Mouse (Mus musculus) heart, postnatal 0 days (tissue): ENCODE data around the gene Crnkl1. TPM values are rescaled to one million over a fixed set of nuclear protein-coding genes. Genes with fewer than 3 reads are reported as not detected.

Source experiments
- ATAC-seq: fragments of 200-750 bp; cut with Nextera tagmentation; 2 replicates; pipeline ENCODE4 v1.8.0; 2017; ENCODE audit warnings: low read depth, moderate number of reproducible peaks, moderate library complexity; ENCODE audit not compliant: insufficient read depth
- DNase-seq: peaks from one replicate; pipeline ENCODE4 v3.0.0-alpha.2; 2016; ENCODE audit warnings: low spot score
- H3K27ac ChIP-seq: fragments of 300-500 bp; sonication (generic); 2 replicates; pipeline ENCODE4 v1.5.1; 2014; ENCODE audit warnings: low read depth, mild to moderate bottlenecking
- H3K27me3 ChIP-seq: fragments of 300-500 bp; sonication (generic); 2 replicates; pipeline ENCODE4 v1.6.1; 2014; ENCODE audit warnings: low read length, mixed read lengths; ENCODE audit not compliant: control insufficient read depth, insufficient read depth
- H3K36me3 ChIP-seq: fragments of 300-500 bp; sonication (generic); replicated peaks from 2 replicates; pipeline ENCODE4 v1.6.1; 2014; ENCODE audit warnings: low read length, mixed read lengths; ENCODE audit not compliant: control insufficient read depth, insufficient read depth
- H3K4me1 ChIP-seq: fragments of 300-500 bp; sonication (generic); 2 replicates; pipeline ENCODE4 v1.6.1; 2014; ENCODE audit warnings: antibody characterized with exemption; ENCODE audit not compliant: control insufficient read depth, insufficient read depth
- H3K4me2 ChIP-seq: fragments of 300-500 bp; sonication (generic); 2 replicates; pipeline ENCODE4 v1.6.1; 2014; ENCODE audit warnings: low read depth, mild to moderate bottlenecking, low read length, moderate library complexity
- H3K4me3 ChIP-seq: fragments of 300-500 bp; sonication (generic); 2 replicates; pipeline ENCODE4 v1.5.1; 2014; ENCODE audit warnings: low read depth, low read length
- H3K9ac ChIP-seq: fragments of 300-500 bp; sonication (generic); replicated peaks from 2 replicates; pipeline ENCODE4 v1.6.1; 2014; ENCODE audit warnings: low read depth, low read length, mixed read lengths
- H3K9me3 ChIP-seq: fragments of 300-500 bp; sonication (generic); replicated peaks from 2 replicates; pipeline ENCODE4 v1.6.1; 2016; ENCODE audit warnings: low read length; ENCODE audit not compliant: control insufficient read depth
- CTCF ChIP-seq: IDR thresholded peaks from 2 replicates; pipeline ENCODE4 v1.5.1; 2016; ENCODE audit warnings: antibody characterized with exemption, control low read depth, low read depth
- EP300 ChIP-seq: IDR thresholded peaks from 2 replicates; pipeline ENCODE4 v1.6.1; 2016; ENCODE audit warnings: antibody characterized with exemption, low read depth
- WGBS: fragments of 180-500 bp; shearing (Covaris S2); extraction: QIAGEN DNeasy Blood & Tissue Kit; methylation state at CpG from one replicate; pipeline ENCODE4 v1.1.7; 2014; 5-methylcytosine and 5-hydroxymethylcytosine counted together
- polyA plus RNA-seq: library from polyadenylated mRNA; unstranded; fragments of >200 nt; fragmentation: Nextera tagmentation; extraction: Ambion mirVana; gene quantifications from 2 replicates; pipeline ENCODE4 v1.2.1, GENCODE M21; 2015
- total RNA-seq: library from RNA; depleted of rRNA; stranded (reverse); fragments of >200 nt; gene quantifications from 2 replicates; pipeline ENCODE4 v1.2.3, GENCODE M21; 2014; ENCODE audit warnings: low replicate concordance; rRNA removed

The Crnkl1 gene
- total RNA-seq (9.4 and 14.1 TPM in 2 replicates), polyA plus RNA-seq (14.0 and 15.5 TPM in 2 replicates)

DNA sequence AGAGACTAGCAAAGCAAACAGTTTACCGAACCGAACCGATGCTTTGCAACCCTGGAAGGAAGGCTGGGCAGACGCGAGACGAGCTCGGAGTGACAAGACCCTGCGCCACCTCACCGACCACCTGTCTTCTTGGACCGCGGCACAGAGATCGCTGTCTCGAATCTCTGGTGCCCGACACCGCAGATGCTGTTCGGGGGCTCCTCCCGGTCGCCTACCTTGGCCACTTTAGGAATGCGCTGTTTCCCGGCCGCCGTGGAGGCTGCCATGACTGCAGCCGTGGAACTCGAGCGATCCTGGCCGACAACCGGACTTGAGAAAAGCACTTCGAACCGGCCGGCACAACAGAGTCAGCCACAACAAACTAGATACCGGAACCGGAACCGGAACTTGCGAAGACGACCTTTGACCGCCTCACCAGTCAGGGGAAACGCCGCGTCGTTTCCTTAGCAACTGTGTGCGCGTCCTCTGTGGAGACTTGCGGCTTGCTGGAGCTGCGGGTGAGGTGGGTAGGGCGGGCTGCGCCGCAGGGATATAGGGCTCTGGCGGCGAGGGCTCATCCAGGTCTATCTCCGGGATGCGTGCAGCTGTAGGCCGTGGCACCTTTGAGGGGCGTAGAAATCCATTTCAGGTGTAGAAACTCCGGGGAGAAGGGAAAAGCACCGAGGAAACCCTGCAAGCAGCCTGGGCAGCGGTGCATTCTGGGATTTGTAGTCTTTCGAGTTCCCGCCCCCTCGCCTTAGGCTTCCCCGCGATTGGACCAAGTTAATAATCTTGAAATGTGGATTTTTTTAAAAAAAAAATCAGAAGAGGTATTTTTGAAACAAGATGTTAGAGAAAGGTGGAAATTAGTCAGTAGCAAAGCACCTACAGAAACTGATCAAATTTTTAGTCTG, at the start of gene Crnkl1, which contains the start of gene Cfap61:
TSS of gene Crnkl1 (minus strand) at position 676 of the 893 bp plus-strand sequence.
TSS of gene Cfap61 (plus strand) at position 446 of the 893 bp plus-strand sequence.
- H3K27me3 ChIP-seq: no peaks in the 10 kb centered on the region
- peak within 1 kb of the TSS; percentile 81 for H3K4me3 ChIP-seq
- TF ChIP-seq EP300 (no peak), CTCF (no peak)
- peaks cover 8% of the 10 kb centered on the region for H3K4me1 ChIP-seq
- DNase-seq: peak; percentile 93
- H3K9me3 ChIP-seq: no peaks in the 10 kb centered on the region
- no peak within 1 kb of the TSS for H3K27ac ChIP-seq
- ATAC-seq: peak; percentile 96
- H3K36me3 ChIP-seq: peaks cover 30% of the 10 kb centered on the region
- H3K4me2 ChIP-seq: peak within 1 kb of the TSS; percentile 96
- H3K9ac ChIP-seq: peak within 1 kb of the TSS; percentile 71
- under 1% methylated on average over 61 of the region's 61 CpGs for WGBS

DNA sequence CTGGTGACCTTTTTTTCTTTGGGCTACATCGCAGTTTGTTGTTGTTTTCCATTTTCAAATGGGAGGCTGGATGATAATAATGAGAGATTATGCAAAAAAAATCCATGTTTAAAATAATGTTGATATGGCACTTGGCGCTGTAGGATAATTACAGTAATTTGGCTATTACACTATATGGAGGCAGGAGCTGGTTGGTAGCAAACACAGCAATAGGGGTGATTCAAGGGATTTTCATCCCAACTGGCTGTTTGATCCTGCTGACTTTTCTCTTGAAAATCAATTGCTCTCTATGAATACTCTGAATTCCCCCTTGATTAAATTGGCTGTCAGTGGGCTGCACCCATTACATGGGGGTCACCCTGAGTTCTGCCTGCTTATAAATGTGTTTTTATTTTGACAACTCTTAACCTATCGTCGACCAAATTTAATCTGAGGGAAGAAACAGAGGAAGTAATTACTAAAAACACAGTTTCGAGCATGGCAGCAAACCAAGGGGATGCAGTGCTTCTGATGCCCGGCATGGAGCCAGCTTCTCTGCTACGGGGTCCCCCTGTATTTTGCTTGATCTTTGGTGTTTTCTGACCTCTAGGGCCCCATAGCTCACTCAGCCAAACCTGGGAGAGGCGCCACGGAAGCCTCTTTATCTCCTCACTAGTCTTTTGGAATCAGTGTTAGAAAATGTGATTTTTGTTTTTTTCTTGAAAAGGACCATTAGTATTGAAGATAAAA, 47.7 kb upstream of the Crnkl1 start:
- TF ChIP-seq EP300: no peak
- TF ChIP-seq CTCF: no peak
- Histone ChIP-seq H3K4me1 (no peaks in the 10 kb centered on the region), H3K4me3 (no peak overlapping the region), H3K9me3 (no peaks in the 10 kb centered on the region), H3K4me2 (no peak overlapping the region), H3K27me3 (no peaks in the 10 kb centered on the region), H3K36me3 (no peaks in the 10 kb centered on the region), H3K9ac (no peak overlapping the region), H3K27ac (no peak overlapping the region)
- DNase-seq (no peak), ATAC-seq (no peak)
- 73% methylated on average over 9 of the region's 9 CpGs for WGBS

DNA sequence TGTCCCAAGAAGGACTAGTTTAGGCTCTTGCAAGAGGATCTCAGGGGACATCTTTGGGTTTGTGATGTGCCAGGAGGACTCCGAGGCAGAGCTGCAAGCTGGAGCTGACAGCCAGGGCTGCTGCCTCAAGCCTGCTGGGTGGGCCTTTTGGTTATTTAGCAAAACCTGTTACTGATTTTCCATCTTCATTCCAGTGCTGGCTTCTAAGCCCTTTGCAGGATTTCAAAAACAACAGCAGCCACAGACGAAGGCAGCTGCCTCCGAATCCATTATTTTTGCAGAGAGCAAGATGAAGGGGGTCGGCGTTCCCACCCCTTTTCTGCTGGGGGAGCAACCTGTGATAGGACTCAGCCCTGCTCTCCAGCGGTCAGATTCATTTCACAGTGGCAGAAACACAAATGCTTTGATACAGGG, 46.9 kb upstream of the Crnkl1 start:
- H3K27ac ChIP-seq: no peak overlapping the region
- H3K27me3 ChIP-seq: no peaks in the 10 kb centered on the region
- H3K36me3 ChIP-seq: no peaks in the 10 kb centered on the region
- no peak overlapping the region for H3K9ac ChIP-seq
- TF ChIP-seq CTCF (no peak), EP300 (no peak)
- no peaks in the 10 kb centered on the region for H3K4me1 ChIP-seq
- H3K4me3 ChIP-seq: no peak overlapping the region
- no peak for ATAC-seq
- WGBS: 50% methylated on average over 6 of the region's 6 CpGs
- H3K4me2 ChIP-seq: no peak overlapping the region
- no peak for DNase-seq
- no peaks in the 10 kb centered on the region for H3K9me3 ChIP-seq

DNA sequence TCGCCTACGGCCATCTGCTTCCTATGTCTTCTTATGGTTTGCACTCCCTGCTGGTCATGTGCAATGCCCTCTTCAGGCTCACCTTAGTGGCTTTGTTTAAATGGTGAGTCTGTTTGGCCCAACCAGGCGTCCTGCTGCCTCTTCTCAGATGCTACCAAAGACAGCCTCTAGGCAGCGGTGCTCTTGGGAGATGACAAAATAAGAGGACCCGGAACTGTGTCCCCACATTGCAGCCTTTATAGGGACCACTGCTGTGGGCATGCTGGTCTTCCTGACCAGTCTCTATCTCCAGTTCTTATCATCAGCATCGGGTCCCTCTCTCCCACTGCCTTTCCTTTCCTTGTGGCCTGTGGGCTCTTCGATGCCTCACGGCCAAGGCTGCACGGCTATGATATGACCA, 46.1 kb upstream of the Crnkl1 start:
- no peak for TF ChIP-seq EP300
- 82% methylated on average over 9 of the region's 9 CpGs for WGBS

DNA sequence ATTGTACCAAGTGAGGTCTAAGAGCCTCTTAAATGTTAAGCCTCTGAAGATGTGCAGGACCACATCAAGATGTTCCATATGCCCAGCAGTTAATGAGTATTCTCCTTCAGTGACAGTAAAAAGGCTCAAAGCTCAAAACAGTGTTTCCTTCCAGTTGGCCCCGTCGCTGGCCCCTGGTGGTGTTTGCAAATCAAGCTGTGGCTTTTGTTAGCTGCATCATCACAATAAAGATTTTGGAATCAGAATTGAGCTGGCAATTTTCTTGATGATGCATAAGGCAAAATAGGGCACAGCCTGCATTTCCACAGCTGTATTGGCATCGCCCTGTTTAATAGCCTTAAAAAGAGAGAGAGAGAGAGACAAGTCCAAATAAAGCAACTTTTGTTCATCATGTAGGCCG, 44.8 kb upstream of the Crnkl1 start:
- H3K4me1 ChIP-seq: no peaks in the 10 kb centered on the region
- no peak for ATAC-seq
- H3K4me3 ChIP-seq: no peak overlapping the region
- 80% methylated on average over 4 of the region's 4 CpGs for WGBS
- no peaks in the 10 kb centered on the region for H3K9me3 ChIP-seq
- no peak for TF ChIP-seq EP300
- no peak for TF ChIP-seq CTCF
- no peak overlapping the region for H3K4me2 ChIP-seq
- H3K36me3 ChIP-seq: no peaks in the 10 kb centered on the region
- no peaks in the 10 kb centered on the region for H3K27me3 ChIP-seq
- DNase-seq: no peak
- H3K27ac ChIP-seq: no peak overlapping the region
- H3K9ac ChIP-seq: no peak overlapping the region

More for the DNA sequence above, 46.1 kb upstream of the Crnkl1 start:
- no peak for ATAC-seq
- H3K27ac ChIP-seq: no peak overlapping the region
- no peak overlapping the region for H3K9ac ChIP-seq
- no peak overlapping the region for H3K4me2 ChIP-seq
- no peaks in the 10 kb centered on the region for H3K4me1 ChIP-seq
- DNase-seq: no peak
- H3K9me3 ChIP-seq: no peaks in the 10 kb centered on the region
- no peaks in the 10 kb centered on the region for H3K36me3 ChIP-seq
- no peak overlapping the region for H3K4me3 ChIP-seq
- no peaks in the 10 kb centered on the region for H3K27me3 ChIP-seq
